Mouse (Mus musculus): ENCODE data around the gene Ptcra.
"Not testable (repeated sequence)": the region's sequence is repeated elsewhere in the genome, so short reads cannot be mapped to it uniquely, and the experiment has no call there.

Ptcra gene

DNA sequence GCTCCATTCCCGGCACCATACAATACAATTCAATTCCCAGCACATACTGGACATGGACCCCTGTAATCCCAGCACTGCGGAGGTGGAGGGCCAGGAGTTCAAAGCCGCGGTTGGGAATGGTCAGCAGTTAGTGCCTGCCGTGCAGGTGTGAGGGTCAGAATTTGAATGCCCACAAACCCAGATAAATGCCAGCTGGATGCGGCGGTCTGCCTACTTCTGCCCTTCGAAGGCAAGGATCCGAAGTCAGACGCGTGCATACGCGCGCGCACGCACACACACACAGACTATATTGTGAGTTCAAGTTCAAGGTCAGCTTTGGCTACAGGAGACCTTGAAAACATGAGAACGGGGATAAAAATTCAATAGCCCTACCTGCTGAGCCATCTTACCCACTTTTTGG lies 8.1 kb upstream of the Ptcra start:
- no peak for DNase-seq (ENCODE audit: low read depth)

DNA sequence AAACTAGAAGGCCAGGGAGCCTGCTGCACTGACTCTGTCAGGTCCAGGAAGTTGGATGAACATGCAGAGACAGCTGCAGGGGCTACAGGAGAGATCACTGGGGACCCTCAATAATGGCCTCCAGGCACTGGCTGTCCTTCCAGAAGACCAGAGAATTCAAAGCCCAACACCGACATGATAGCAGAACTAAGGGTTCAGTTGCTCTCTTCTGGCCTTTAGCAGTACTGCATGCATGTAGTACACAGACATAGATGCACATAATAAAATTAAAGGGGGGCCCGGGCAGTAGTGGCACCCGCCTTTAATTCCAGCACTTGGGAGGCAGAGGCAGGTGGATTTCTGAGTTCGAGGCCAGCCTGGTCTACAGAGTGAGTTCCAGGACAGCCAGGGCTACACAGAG lies 7.5 kb upstream of the Ptcra start:
- DNase-seq (ENCODE audit: low read depth), result no peak

DNA sequence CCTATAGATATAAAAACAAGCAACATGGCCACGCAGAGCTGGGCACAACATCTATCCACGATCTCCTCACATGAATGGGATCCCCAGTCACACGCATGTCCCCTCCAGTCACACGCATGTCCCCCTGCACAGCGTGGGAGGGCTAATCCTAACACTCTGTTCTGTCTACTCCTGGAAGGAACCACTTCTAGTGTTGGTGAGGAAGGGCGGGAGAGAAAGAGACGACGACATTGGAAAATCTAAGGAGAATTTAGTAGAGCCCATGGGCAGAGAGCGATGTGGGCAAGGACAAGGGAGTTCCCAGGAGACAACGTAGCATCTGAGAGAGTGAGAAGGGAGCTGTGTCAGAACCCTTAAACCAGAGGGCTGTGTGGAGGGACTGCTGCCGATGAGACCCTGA lies 7.0 kb upstream of the Ptcra start:
- no peak for DNase-seq (ENCODE audit: low read depth)

DNA sequence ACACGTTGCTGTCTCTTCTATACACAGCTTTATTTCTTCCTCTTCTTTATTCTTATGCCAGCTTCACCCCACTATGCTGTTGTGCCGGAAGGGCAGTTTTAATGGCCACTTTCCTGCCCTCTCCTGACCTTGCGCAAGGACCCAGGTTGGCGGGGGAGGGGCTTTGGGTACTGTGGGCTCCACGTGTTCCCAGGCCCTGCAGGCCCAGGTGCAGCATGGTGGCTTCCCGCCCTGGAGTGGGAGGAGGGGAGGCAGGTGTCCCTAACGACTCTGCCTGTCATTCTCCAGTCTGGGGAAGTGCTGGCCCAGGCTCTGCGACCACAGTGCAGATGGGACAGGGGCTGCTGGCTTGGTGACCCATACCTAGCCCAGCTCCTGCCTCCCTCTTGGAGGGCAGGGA lies 4.4 kb upstream of the Ptcra start:
- no peak for DNase-seq (ENCODE audit: low read depth)

DNA sequence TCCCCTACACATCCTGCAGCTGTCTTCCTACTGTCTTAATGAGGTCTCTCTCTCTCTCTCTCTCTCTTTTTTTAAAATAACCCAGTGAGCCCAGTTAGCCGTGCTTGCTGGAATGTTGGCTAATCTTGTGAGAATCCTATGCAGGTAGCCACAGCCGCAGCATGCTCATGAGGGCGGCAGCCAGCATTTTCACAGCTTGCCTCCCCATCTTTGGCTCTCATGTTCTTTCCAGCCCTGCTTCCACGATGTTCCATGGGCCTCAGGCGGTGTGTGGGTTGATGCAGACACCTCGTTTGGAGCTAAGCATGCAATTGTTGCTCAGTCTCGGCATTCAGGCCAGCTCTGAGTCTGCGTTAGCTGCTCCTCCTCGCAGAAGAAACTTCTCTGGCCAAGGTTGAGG lies 1.4 kb upstream of the Ptcra start:
- DNase-seq (ENCODE audit: low read depth), result not testable (repeated sequence)

DNA sequence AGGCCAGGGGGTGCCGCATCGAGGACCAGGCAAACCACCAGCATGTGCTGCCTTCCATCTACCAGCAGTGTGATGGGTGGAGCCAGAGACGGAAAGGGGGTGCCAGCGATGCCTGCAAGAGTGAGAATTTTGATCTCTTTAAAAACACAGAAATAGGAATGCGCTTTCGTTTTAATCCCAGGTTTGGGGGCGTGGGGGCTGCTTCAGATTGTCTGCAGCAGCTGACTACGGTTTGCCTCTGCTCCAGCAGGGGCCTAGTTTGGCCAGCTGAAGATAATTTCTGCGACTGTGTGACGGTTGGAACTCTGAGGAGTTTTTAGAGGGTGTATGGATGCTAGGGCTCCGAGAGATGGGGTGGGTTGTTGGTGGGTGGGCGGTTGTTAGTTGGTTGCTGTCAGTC lies 4.8 kb downstream of the Ptcra start:
- no peak for DNase-seq (ENCODE audit: low read depth)

DNA sequence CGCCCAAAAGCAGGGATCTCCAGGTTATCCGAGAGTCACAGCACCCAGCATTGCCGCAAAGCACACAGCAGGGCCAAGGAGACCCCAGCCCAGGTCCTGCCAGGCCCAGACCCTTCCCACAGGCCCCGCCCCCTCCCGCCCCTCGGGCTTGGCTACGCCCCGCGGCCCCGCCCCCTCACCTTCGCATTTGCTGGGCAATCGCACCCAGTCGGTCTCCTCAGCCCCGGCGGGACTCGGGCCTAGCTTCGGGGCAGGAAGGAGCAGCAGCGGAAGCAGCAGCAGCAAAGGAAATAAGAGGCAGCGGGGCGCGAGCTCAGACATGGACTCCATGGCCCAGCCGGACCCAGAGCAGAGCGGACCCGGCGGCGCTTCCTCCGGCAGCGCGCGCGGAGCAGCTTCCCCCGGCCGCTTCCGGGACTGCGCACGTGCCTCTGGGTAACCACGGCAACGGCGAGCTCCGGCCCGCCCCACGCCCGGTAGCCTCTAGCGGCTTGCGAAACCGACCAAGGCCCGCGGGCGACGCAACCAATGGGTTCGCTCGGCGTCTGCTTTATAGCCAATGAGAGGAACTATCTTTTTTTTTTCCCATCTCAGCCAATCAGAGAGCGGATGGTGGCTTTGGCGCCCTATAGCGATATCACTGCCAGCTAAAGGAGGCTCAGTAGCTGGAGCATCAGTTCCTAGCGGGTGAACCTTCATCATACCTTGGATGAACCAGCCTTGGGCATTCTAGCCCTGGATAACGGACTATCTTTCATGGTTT lies 11.5 kb downstream of the Ptcra start, which contains the start of gene Cnpy3:
TSS of gene Cnpy3 (minus strand) at position 421 of the 763 bp plus-strand sequence.
- DNase-seq (ENCODE audit: low read depth), result peak; percentile 95

DNA sequence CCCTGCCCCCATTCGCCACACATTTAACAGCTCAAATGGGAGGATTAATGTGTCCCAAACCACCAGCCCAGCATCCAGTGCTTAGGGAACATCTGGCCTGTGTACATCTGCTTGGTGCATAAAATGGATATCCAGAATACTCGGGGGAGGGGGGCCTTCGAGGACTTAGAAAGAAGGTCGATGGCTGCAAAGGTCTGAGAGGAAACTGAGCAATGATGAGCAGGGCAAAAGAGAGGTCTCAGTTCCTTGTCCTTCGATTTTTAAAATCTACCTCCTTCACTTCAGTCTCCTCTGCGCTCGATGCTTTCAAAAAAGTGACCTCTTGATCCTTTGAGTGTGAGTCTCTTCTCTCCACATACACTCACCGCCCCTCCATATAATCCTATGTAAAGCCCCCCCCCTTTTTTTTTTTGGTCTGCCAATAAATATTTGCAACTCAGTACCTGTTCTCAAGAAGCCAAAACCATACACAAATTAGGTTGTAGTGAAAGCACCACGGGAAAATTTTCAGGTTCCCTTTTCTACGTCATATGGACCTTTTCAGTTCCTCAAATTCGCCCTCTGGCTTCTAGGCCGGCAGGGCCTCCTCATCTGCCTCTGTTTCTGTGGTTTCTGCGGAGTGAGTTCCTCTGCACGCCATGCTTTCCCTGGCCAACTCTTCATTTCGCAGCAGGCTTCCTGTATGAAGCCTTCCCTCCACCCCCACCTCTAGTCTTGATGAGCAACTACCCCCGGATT lies 12.3 kb downstream of the Ptcra start:
- peak; percentile 40 for DNase-seq (ENCODE audit: low read depth)

DNA sequence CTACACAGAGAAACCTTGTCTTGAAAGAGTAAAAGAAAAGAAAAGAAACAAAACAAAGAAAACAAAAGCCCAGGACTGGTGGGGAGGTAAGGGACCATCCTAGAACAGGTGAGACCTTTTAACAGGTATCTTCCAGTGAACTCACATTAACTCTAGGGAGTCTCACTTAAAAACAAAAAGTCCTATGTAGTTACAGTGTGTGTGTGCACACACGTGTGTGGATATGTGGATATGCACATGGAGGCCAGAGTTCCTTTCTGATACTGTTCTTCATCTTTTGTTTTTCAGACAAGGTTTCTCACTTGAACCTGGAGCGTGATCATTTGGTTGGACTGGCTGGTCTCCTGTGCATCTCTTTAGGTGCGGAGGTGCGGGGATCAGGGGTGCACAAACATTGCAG lies 12.9 kb downstream of the Ptcra start:
- DNase-seq (ENCODE audit: low read depth), result no peak

DNA sequence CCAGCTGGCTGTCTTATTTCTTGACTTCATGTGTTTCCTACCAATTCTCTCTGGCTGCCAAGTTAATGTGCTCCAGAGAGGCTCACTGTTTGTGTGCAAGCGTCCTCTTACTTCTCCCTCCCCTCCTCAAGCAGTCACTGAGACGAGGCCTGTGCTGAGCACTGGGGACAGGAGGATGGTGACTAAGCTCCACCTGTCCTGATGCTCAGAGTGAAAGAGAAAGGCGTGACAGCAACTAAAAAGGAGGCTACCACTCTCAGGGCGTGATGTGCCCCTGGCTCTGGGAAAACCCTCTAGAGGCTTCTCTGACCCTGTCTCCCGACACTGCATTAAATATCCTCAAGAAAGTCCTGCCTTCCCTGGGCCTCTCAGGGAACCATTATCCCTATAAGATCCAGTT lies 14.2 kb downstream of the Ptcra start:
- no peak for DNase-seq (ENCODE audit: low read depth)

DNA sequence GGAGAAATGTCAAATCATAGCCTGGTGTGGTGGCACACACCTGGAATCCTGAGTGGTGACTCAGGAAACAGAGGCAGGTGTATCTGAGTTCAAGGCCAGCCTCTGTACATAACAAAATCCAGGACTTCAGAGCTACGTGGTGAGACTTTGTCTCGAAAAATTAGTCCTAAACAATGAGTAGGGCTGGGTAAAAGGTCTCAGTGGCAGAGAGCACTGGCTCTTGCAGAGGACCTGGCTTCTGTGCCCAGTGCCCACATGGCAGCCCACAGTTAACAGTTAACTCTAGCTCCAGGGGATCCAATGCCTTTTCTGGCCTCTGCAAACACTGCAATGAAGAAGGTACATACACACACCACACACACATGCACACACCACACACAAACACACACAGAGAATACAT lies 15.7 kb downstream of the Ptcra start:
- no peak for DNase-seq (ENCODE audit: low read depth)

DNA sequence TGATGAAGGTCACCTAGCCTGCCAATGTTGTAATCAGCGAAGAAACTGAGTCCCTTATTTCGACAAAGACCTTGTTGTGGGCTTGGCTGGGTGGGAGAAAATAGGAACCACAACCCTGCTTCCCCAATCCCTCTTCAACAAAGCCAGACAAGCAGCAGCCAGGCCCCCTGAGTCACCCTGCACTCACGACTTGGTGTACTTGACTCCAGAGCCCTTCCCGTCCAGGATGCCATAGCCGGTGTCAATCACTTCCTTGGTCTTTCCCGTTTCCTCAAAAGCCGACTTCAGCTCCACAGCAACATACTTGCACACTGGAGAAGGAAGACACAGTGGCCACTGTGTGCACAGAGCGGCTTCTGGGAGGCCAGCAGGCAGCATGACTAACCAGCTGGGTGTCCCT lies 16.3 kb downstream of the Ptcra start:
- DNase-seq (ENCODE audit: low read depth), result no peak

DNA sequence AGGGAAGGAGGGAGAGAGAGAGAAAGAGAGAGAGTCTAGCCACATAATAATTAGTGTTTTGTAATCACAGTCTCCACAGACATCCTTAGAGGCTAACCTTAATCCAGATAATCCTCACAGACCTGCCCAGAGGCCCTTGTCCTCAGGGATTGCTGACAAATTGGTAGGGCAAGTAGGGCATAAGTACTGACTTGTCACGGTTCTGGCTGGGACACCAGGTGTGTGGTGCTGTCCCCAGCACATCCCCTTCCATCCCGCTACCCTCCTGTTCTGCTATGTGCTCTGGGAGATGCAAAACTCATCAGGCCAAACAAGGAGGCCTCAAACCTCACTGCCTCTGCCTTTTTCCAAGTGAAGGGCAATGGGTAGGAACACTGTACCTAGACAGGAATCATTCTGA lies 18.0 kb downstream of the Ptcra start:
- DNase-seq (ENCODE audit: low read depth), result no peak

DNA sequence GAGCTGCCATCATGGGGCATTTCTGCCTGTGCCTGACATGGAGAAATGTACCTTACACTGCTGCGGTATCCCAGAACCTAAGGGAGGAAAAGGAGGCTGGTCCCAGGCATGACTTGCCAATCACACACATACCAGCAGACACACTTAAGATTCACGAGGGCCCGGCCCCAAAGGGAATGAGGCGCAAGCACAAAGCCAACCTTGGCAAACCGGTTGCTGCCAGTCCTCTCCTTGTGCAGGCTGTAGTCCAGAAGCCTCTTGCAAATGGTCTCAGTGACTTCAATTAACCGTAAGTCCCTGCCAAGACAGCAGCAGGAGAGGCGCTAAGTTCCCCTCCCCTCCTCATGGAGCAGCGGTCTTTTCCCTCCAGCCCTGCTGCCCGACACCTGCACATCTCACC lies 20.5 kb downstream of the Ptcra start:
- DNase-seq (ENCODE audit: low read depth), result no peak

DNA sequence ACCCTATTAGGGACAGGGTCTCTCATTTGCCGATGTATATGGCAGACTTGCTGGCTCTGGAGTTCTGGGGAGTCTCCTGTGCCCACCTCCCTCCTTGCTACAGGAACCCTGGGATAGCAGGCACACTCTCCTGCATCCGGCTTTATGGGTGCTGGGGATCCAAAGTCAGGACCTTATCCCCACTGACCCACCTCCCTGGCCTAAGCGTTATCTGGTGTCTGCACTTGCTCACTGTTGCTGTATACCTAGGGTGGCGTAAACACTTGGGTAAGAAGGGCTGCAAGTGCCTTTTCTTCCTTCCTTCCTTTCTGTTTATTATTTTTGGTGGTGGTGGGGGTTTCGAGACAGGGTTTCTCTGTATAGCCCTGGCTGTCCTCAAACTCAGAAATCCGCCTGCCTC lies 22.2 kb downstream of the Ptcra start:
- DNase-seq (ENCODE audit: low read depth), result no peak

DNA sequence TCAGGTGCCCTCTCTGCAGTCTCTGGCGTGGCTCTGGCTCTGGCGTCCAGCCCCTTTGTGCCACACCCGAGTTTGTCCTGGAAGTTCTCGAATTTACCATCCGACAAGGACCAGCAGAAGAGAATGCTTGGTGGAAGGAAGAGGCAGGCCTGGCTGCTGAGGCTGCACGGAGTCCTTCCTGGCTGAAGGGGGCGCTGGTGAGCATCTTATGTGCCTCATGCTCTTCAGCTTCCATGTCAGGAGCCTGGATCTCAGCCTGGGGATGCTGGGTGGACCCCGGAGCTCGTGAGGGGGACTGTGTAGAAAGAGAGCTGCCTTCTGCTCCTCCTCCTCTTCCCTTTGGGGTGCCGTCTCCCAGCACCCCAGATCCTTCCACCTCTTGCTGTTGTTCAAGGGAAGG lies 27.4 kb downstream of the Ptcra start:
- no peak for DNase-seq (ENCODE audit: low read depth)

DNA sequence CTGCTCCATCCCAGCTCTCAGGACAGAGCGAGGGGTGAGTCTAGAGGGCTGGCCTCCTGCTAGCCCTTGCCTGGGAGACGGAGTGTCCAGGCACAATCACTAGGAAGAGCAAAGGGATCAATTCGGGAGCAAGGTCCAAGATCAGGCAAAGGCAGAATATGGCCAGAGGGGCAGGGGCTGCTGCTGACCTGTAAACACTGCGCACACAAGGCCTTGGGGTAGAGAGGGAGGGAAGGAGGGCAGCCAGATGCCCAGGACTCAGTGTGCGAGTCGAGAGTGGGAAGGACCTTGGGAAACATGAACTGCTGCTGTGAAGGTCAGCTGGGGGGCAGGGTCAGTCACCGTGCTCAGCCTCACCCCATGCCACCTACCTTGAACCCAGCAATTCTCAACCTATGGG lies 28.2 kb downstream of the Ptcra start:
- no peak for DNase-seq (ENCODE audit: low read depth)

DNA sequence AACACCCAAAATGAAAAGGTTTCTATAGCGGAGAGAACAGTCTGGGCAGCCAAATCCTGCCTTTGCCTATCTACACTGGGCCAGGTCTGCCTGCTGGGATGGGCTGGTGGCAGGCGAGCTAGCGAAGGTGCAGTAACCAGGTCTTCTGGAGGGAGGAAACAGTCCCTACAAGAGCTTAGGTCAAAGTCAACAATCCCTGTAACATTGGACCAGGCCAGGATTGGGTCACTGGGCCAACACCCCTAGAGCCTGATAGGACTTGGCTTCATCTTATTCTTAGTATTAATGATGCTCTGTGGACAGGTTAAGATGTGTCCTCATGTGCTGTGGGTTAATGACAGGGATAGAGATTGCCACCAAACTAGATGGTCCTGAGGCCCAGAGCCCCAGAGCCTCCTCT lies 29.5 kb downstream of the Ptcra start:
- no peak for DNase-seq (ENCODE audit: low read depth)

DNA sequence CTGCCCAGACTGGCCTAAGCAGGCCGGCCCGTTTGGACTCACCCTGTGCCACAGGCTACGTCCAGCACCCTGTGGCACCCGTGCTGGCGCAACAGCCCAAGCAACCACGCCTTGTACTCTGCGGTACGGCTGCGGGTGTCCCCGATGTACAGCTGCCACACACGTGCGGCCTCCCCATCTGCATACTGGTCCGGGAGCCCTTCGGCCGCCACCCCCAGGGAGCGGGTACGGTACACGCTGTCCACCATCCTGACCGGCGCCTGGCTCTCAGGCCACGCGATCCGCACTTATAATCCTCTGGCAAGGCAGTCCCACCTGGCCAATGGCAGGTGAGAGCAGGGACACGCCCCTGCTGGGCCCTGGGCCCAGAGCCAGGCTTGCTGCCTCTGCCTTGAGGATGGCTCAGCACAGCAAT lies 34.6 kb downstream of the Ptcra start, which contains the start of gene Gnmt:
TSS of gene Gnmt (minus strand) at position 265 of the 415 bp plus-strand sequence.
- no peak for DNase-seq (ENCODE audit: low read depth)

DNA sequence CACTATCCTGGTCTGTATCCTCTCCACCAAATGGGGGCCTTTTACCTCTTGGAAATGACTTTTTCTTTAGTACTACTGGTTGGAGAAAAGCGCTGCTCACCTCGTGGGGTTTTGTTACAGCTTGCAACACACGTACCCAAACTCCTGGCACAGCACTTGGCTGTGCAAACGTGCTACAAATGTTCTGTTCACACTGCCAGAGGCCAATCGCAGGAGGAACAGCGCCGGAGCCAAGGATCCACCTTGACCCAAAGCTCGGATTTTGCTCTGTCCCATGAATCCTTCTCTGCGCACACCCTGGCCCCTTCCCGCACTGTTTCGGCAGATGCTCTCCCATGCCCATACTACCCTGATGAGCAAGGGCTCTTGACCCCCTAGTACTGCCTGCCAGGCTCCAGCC lies 35.0 kb downstream of the Ptcra start:
- DNase-seq (ENCODE audit: low read depth), result no peak

DNA sequence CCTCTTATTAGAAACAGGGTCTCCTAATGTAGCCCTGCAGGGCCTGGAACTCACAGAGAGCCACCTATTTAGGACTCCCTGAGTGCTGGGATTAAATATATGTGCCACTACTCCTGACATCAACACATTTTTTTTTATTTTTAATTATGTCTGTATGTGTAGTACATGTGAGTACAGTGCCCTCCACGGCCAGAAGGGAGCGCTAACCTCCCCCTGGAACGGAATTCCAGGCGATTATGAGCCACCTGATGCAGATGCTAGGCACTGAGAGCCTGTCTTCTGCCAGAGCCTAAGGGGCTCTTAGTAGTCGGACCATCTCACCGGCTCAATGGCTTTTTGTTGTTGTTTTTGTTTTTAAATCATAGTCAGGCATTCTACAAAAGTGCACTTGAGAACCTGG lies 35.5 kb downstream of the Ptcra start:
- no peak for DNase-seq (ENCODE audit: low read depth)

DNA sequence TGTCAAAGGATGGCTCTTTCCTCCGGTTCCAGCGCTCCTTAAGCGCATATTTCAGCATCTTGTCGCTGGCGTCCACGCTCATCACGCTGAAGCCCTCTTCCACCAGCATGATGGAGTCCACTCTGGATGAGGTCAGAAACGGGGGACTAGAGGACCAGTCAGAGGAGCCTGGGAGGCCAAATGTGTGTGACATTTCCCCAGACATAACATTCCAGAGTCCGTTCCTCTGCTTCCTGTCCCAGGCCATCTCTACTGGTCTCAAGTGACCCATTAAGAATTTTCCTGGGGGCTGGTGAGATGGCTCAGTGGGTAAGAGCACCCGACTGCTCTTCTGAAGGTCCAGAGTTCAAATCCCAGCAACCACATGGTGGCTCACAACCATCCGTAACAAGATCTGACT lies 36.2 kb downstream of the Ptcra start:
- DNase-seq (ENCODE audit: low read depth), result no peak

DNA sequence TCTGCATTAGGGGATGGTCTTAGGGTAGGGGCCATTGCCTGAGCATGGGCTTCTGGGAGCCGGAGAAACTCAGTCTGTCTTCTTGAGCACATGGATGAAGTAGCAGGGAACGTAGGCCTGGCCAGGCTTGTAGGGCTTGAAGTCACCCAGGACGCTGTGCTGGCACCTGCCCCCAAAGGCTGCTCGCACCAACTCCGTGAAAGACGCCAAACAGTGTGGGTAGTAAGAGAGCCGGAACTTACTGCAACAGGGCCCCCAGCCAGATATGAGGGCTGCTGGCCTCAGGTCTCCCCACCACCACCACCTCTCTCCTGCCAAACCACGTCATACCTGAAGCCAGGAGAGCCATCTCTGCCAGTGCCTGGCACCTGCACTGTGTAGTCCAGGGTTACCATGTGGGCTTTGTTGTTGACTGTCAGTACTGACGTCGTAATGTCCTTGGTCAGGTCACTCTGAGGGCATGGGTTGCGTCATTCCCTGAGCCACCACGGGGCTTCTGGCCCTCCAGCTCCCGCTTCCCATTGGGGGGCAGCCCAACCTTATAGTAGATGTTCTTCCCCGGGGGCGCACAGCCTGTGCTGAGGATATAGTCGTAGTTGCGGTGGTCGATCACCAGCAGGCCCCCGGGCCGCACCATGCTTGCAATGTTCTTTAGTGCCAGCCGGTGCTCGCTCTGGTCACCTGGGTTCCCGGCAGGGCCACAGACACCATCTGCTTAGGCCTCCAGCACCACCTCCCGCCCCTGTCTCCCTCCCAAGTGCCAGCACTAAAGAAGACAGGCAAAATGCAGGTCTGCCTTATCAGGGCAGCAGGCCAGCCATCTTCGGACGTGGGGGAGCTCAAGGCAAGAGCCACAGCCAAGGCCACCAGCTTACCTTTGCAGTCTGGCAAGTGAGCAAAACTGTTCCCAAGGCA lies 37.5 kb downstream of the Ptcra start:
- DNase-seq (ENCODE audit: low read depth), result no peak
